ENCODE assay signal across 8 mouse cellular contexts in genomic region chr1:63367697-63368376, GRCm38 (mm10).
DNase-seq lines count a peak whose midpoint lies in the region; ATAC-seq and TF ChIP-seq lines count a peak whose summit lies in the region.
"Had no signal": no experiment of that assay in that cellular context is flagged by ENCODE, and none has a peak within 500 bp of the region (broad histone marks: within the 10 kb centered on the region; RNA-seq: fewer than 3 reads in every experiment).

No protein-coding gene starts in this region.

- no peak overlapping the region for H3K27ac ChIP-seq in left cerebral cortex, adult 2 months
- H3K27ac ChIP-seq in neural tube, embryonic 15.5 days (replicated peaks), result peak overlapping the region; percentile 64

- WGBS in neural tube, embryonic 15.5 days, result 4% methylated on average over 5 of the region's 5 CpGs

- no peaks in the 10 kb centered on the region for H3K36me3 ChIP-seq in neural tube, embryonic 15.5 days

- intact Hi-C loops in left cerebral cortex, adult 2 months (cut with DNase I), result no loop called here

- peaks cover 9% of the 10 kb centered on the region for H3K4me1 ChIP-seq in neural tube, embryonic 15.5 days

- TF ChIP-seq CTCF in left cerebral cortex, adult 2 months (IDR thresholded peaks at IDR 0.05), result no peak

- H3K9ac ChIP-seq in neural tube, embryonic 15.5 days (replicated peaks), result no peak overlapping the region

- DNase-seq in embryo, embryonic 9.5 days (ENCODE audit: extremely low spot score), result peak; percentile 46
- peak; percentile 19 to 39 for DNase-seq in left cerebral cortex, adult 2 months (ENCODE audit: extremely low spot score in 1 of 2, low spot score in 2 of 2)
- no peak for DNase-seq in ovary, postnatal 14 days (ENCODE audit: low spot score)
- DNase-seq in cerebellum, postnatal 25 days, result no peak

- H3K4me2 ChIP-seq in neural tube, embryonic 15.5 days, result peak overlapping the region; percentile 28; the same call in 1 of the 2 replicates

- no peaks in the 10 kb centered on the region for H3K27me3 ChIP-seq in neural tube, embryonic 15.5 days (replicated peaks)

- no peaks in the 10 kb centered on the region for H3K9me3 ChIP-seq in neural tube, embryonic 15.5 days (replicated peaks)

- peak; percentile 87 for ATAC-seq in frontal cortex, adult (ENCODE audit: low TSS enrichment)
- peak; percentile 94 for ATAC-seq in neural tube, embryonic 15.5 days (ENCODE audit: low FRiP score)
- ATAC-seq in cerebellum, adult (ENCODE audit: insufficient number of reproducible peaks, low FRiP score, low TSS enrichment), result no peak

- H3K4me3 ChIP-seq in left cerebral cortex, adult 2 months, result no peak overlapping the region
- no peak overlapping the region for H3K4me3 ChIP-seq in neural tube, embryonic 15.5 days (replicated peaks)
- H3K4me3 ChIP-seq: erythroblast, embryonic 14.5 days had no signal

Comparison
In these comparisons a context has a peak if more than half of its experiments do, and no peak if none do; other contexts are left out.
1. DNase-seq: peak in embryo, embryonic 9.5 days (single experiment) and left cerebral cortex, adult 2 months (2 of 2); none in ovary, postnatal 14 days (single experiment) and cerebellum, postnatal 25 days (0 of 2).